Mouse (Mus musculus) liver, adult 2 months (tissue): ENCODE data around the gene Polr1e. TPM values are rescaled to one million over a fixed set of nuclear protein-coding genes. Genes with fewer than 3 reads are reported as not detected.
"Not testable (repeated sequence)": the region's sequence is repeated elsewhere in the genome, so short reads cannot be mapped to it uniquely, and the experiment has no call there.

Experiments used
- DNase-seq: peaks from one replicate; pipeline ENCODE4 v3.0.0-alpha.2; 2011; ENCODE audit warnings: low read depth, low spot score; ENCODE audit errors: extremely low read depth
- H3K27ac ChIP-seq: fragments of 200-500 bp; replicated peaks from 2 replicates; pipeline ENCODE4 v1.5.1; 2012; ENCODE audit warnings: low read depth, mild to moderate bottlenecking, control low read depth, inconsistent platforms, low read length; ENCODE audit not compliant: insufficient read depth
- H3K27me3 ChIP-seq: fragments of 200-500 bp; 2 replicates; pipeline ENCODE4 v1.6.1; 2012; ENCODE audit warnings: mild to moderate bottlenecking, moderate library complexity, low read length, inconsistent platforms; ENCODE audit not compliant: control insufficient read depth, insufficient read depth
- H3K36me3 ChIP-seq: fragments of 200-500 bp; 2 replicates; pipeline ENCODE4 v1.6.1; 2012; ENCODE audit warnings: low read length, inconsistent platforms; ENCODE audit not compliant: control insufficient read depth, insufficient read depth
- H3K4me1 ChIP-seq: fragments of 200-500 bp; 2 replicates; pipeline ENCODE4 v1.6.1; 2011; ENCODE audit warnings: low read length; ENCODE audit not compliant: control insufficient read depth, insufficient read depth
- H3K4me3 ChIP-seq: fragments of 200-500 bp; 2 replicates; pipeline ENCODE4 v1.5.1; 2011; ENCODE audit warnings: low read depth, mild to moderate bottlenecking, control low read depth, low read length, moderate library complexity; ENCODE audit not compliant: insufficient read depth
- H3K79me2 ChIP-seq: fragments of 200-500 bp; 2 replicates; pipeline ENCODE4 v1.6.1; 2012; ENCODE audit warnings: inconsistent platforms, mild to moderate bottlenecking, low read length, moderate library complexity; ENCODE audit not compliant: control insufficient read depth, insufficient read depth
- H3K9ac ChIP-seq: fragments of 200-500 bp; 2 replicates; pipeline ENCODE4 v1.6.1; 2012; ENCODE audit warnings: low read depth, mild to moderate bottlenecking, control low read depth, inconsistent platforms, low read length
- CTCF ChIP-seq: fragments of 200-500 bp; IDR thresholded peaks from 2 replicates; pipeline ENCODE4 v1.5.1; 2011; ENCODE audit warnings: low read depth, low read length, control low read depth
- POLR2A ChIP-seq: fragments of 200-500 bp; IDR thresholded peaks from 2 replicates; pipeline ENCODE4 v1.6.1; 2011; ENCODE audit warnings: low read length, control low read depth; ENCODE audit not compliant: insufficient read depth; ENCODE audit errors: extremely low read depth
- WGBS: fragments of 180-500 bp; shearing (Covaris S2); methylation state at CpG from one replicate; pipeline ENCODE4 v1.1.7; 2018; 5-methylcytosine and 5-hydroxymethylcytosine counted together
- polyA plus RNA-seq: library from polyadenylated mRNA; depleted of rRNA; stranded (reverse); fragments of >200 nt; gene quantifications from 2 replicates; pipeline ENCODE4 v1.2.3, GENCODE M21; 2012
- total RNA-seq: library from RNA; depleted of rRNA; stranded (reverse); fragments of >200 nt; gene quantifications from 2 replicates; pipeline ENCODE4 v1.2.3, GENCODE M21; 2014

Gene Polr1e
- total and polyA plus RNA-seq, 2 experiments, result 2.6 to 3.5 TPM

DNA sequence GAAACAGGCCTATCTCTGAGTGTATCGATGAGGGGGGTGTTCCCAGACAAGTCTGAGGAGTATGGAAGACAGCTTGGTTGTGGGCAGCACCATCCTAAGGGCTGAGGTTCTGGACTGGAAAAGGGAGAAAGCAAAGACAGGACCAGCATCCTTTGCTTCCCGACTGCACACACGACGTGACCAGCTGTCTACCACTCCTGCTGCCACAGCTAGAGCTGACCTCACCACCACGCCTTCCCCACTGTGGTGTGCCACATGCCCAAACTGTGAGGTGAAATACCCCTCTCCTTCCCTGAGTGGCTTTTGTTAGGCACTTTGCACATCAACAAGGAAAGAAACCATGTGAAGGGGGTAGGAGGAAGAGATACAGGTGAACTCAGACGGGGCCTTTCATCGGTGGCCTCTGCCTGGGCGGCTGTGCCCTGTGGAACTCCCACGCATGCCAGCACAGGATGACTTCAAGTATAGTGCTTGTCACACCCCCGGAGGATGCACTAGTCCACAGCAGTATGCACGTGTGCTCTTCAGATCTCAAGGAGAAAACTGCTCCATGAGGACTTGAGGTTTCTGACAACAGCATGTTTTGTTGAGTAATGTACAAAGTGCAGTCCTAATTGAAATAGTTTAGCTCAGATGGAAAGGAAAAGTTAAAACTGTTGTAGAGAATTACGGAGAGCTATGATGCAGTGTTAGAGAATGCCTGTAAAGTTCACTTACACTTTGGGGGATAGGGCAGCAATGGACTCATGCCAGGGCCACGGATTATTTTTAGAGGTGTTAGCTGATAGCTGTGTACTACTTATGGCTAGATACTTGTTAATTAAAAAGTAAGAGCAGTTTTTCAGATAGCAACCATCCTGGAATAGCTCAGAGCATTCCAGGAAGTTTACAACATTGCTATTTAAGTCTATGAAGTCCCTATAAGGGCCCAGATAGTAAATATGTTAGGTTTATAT lies 19.4 kb downstream of the Polr1e start:
- 90% methylated on average over 13 of the region's 13 CpGs for WGBS
- Histone ChIP-seq H3K36me3 (no peaks in the 10 kb centered on the region), H3K9ac (no peak overlapping the region), H3K4me1 (no peaks in the 10 kb centered on the region), H3K27me3 (no peaks in the 10 kb centered on the region), H3K27ac (no peak overlapping the region), H3K79me2 (no peaks in the 10 kb centered on the region), H3K4me3 (no peak overlapping the region)
- TF ChIP-seq POLR2A (no peak), CTCF (no peak)
- DNase-seq, result no peak

DNA sequence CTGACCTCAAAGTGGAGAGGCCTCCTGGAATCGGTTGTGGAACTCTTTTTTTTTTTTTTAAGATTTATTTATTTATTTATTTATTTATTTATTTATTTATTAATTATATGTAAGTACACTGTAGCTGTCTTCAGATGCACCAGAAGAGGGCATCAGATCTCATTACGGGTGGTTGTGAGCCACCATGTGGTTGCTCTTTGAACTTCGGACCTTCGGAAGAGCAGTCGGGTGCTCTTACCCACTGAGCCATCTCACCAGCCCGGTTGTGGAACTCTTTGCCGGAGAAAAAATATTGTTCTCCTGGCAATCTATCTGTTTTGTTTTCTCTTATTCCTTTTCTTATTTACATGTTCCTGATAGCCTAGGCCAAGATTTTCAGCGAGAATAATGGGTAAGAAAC lies 20.5 kb downstream of the Polr1e start:
- WGBS, result 56% methylated on average over 8 of the region's 8 CpGs
- not testable (repeated sequence) for H3K79me2 ChIP-seq, H3K4me1 ChIP-seq

DNA sequence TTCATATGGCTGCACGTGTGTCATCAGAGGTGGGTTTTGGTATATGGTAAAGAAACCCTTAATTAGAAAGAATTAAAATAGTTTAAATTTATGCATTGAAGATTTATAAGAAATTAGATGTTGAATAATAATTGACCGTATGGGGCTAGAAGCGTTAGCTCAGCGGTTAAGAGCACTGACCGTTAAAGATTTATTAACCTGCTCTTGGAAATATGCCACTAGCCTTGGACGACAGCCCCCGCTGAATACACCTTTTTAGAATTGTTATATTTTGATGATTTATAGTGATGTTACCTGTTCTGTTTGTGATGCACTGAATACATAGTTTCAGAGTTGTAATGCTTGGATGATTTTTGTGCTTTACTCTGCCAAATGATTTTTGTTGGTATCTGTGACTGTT lies 21.2 kb downstream of the Polr1e start:
- not testable (repeated sequence) for DNase-seq, H3K27me3 ChIP-seq, H3K36me3 ChIP-seq, H3K27ac ChIP-seq, H3K79me2 ChIP-seq, H3K4me3 ChIP-seq, H3K9ac ChIP-seq, H3K4me1 ChIP-seq
- WGBS, result 89% methylated on average over 7 of the region's 7 CpGs

More for the DNA sequence above, 20.5 kb downstream of the Polr1e start:
- H3K27me3 ChIP-seq, H3K27ac ChIP-seq, H3K9ac ChIP-seq, H3K4me3 ChIP-seq, H3K36me3 ChIP-seq: not testable (repeated sequence)
- peak; percentile 26 for DNase-seq
- peak; percentile 11; the same call in 1 of the 2 replicates for TF ChIP-seq CTCF

DNA sequence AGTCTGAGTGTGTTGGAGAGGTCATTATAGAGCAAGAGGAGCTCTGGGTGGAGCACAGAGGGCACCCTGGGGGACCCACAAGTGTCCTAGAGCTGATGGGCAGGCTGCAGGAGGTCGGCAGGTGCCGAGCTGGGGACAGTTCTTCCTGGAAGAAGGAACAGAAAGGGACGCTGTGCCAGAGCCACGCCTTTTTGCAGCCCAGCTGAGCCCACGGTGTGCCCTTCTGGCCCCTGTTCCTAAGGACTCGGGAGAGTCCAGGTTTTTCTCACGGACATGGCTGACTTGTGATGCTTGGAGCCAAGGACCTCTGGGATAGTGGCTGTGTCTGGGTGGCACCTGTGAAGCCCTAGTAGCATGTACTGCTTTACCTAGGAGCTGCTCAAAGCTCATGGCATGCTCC lies 22.4 kb downstream of the Polr1e start:
- H3K4me3 ChIP-seq, result no peak overlapping the region
- no peak for TF ChIP-seq CTCF
- no peak for TF ChIP-seq POLR2A
- H3K27me3 ChIP-seq, result no peaks in the 10 kb centered on the region
- no peak overlapping the region for H3K27ac ChIP-seq
- no peaks in the 10 kb centered on the region for H3K36me3 ChIP-seq
- DNase-seq, result no peak
- no peaks in the 10 kb centered on the region for H3K79me2 ChIP-seq
- no peaks in the 10 kb centered on the region for H3K4me1 ChIP-seq
- no peak overlapping the region for H3K9ac ChIP-seq
- WGBS, result 79% methylated on average over 7 of the region's 7 CpGs

- 95% methylated on average over 5 of the region's 5 CpGs for WGBS
- no peak overlapping the region for H3K9ac ChIP-seq
- H3K27ac ChIP-seq, result no peak overlapping the region
- H3K27me3 ChIP-seq, result no peaks in the 10 kb centered on the region
- DNase-seq, result no peak
- no peak for TF ChIP-seq POLR2A
- TF ChIP-seq CTCF, result no peak
- H3K4me1 ChIP-seq, result no peaks in the 10 kb centered on the region
- H3K79me2 ChIP-seq, result no peaks in the 10 kb centered on the region
- H3K36me3 ChIP-seq, result no peaks in the 10 kb centered on the region
- no peak overlapping the region for H3K4me3 ChIP-seq
Measured at GRCm38 (mm10) chr4:45046679-45047078, 28.3 kb downstream of the Polr1e start.

GRCm38 (mm10) chr4:45047286-45047887 lies 29.0 kb downstream of the Polr1e start:
- TF ChIP-seq POLR2A, result no peak
- no peak for TF ChIP-seq CTCF
- DNase-seq, result no peak
- H3K36me3 ChIP-seq, result no peaks in the 10 kb centered on the region
- WGBS, result 82% methylated on average over 9 of the region's 9 CpGs
- no peaks in the 10 kb centered on the region for H3K79me2 ChIP-seq
- no peak overlapping the region for H3K4me3 ChIP-seq
- H3K9ac ChIP-seq, result no peak overlapping the region
- no peaks in the 10 kb centered on the region for H3K27me3 ChIP-seq
- no peak overlapping the region for H3K27ac ChIP-seq
- H3K4me1 ChIP-seq, result no peaks in the 10 kb centered on the region
